Mouse (Mus musculus): Measurements from ENCODE around the gene Gnrhr.

Gnrhr gene

DNA sequence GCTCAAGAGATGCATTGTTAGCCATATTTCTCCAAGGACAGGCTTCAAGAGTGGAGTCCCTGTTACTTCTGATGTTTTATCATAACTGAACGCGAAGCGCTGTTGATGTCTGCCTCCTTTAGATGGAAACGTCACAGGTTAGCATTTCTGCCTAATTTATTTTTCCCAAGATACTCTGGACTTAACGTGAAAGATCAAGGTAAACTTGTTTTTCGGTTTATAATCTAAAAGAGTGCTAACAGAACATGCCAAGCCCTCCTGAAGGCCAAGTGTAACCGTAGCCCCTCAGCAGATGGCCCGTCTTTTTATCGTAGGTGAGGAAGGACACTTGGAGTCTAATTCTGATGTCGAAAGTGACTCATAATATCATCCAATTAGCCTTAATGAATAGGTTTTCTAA, at the start of gene Gnrhr:
Gene Gnrhr, minus strand, starts transcription at position 101 of the 400 bp plus-strand sequence.
- no peak for DNase-seq (ENCODE audit: low spot score in 2 of 2)

- DNase-seq (ENCODE audit: low spot score in 2 of 2): peak in 1 of 2 experiments; percentile 2
Measured at GRCm38 (mm10) chr5:86246559-86246958, 48.9 kb upstream of the Gnrhr start.

DNA sequence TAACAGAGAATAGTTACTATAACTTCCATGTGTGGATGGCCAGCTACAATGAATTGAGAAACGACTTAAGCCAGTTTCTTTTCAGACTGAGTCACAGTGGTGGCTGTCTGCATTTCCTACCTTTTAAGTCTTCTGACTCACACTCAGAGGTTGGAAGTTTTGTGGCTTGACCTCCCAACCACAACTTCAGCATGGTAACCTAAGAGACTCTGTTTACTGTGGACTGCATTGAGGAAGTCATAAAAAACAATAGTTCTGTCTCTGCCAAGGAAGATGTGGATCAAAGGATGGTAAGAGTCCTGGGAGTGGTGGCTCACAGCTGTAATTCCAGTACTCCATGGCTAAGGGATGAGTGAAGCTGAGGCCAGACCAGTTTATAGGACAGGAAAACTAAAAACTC, 47.2 kb upstream of the Gnrhr start:
- no peak for DNase-seq (ENCODE audit: low spot score in 2 of 2)

- DNase-seq (ENCODE audit: low spot score in 2 of 2): no peak
Measured at GRCm38 (mm10) chr5:86244275-86244674, 46.6 kb upstream of the Gnrhr start.

DNA sequence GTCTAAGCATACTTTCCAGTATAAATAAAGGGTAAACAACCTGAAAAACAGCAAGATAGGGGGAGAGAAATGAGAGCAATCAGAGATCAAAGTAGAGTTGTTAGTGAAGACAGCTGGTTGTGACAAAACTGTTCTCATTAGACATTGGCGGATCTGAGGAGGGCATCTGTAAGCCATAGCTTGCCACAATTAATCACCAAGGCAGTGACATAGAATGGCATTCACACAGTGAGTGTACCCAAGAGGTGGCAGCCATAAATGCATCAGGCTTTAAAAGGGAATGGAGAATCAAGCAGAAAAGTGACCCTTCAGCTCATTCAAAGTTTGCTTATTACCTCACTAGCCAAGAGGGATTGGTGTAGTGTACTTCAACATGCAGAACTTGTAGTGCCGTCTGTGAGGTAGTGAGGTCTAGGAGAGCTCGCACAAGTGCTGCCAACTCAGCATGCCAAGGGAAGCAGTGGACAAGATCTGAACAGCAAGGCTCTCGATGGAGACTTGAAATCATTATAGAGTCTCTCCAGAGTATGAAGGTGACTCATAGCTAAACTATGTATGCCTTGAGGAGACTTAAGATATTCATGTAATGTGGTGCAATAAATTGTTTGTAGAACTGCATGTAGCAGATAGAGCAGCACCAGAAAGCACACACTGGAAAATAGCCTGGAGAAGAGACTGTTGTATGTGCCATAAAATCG, 29.6 kb upstream of the Gnrhr start:
- DNase-seq (ENCODE audit: low spot score in 2 of 2): no peak

GRCm38 (mm10) chr5:86191356-86191755, 6.3 kb downstream of the Gnrhr start:
- no peak for DNase-seq (ENCODE audit: low spot score in 2 of 2)

- no peak for DNase-seq (ENCODE audit: low spot score in 2 of 2)
Measured at GRCm38 (mm10) chr5:86190770-86191169, 6.9 kb downstream of the Gnrhr start.

DNA sequence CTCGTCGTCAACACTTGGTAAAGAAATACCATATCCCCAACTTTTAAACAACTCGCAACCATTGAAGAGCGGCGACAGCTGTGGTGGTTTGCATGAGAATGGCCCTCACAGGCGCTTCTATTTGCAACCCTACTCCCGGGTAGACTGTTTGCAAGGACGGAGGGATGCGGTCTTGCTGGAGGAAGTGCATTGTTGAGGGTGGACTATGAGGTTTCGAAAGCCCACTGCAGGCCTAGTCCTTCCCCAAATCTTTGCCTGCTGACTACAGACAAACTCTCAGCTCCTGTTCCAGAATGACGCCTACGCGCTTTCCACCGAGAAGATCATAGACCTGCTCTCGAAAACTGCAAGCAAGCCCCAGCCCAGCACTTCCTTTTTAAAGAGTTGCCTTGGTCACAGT, 7.4 kb downstream of the Gnrhr start:
- no peak for DNase-seq (ENCODE audit: low spot score in 2 of 2)

DNA sequence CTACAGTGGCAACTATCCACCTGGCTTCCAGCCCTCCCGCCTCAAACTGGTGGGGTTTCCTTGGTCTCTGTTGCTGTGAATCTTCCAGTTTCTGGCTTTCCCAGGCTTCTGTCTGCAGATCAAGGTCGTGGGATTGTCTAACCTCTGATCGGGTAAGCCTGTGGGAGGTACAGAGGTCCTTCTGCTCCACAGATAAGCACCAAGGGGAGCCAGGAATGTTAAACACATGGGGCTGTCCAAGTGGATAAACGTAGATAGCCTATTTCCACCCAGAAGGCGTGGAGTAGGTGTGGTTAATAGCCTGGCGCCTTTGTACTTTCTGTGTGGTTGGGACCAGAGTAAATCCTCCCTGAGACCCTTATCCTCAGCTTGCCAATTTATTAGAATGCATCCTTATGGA, 10.3 kb downstream of the Gnrhr start:
- DNase-seq (ENCODE audit: low spot score in 2 of 2): no peak

DNA sequence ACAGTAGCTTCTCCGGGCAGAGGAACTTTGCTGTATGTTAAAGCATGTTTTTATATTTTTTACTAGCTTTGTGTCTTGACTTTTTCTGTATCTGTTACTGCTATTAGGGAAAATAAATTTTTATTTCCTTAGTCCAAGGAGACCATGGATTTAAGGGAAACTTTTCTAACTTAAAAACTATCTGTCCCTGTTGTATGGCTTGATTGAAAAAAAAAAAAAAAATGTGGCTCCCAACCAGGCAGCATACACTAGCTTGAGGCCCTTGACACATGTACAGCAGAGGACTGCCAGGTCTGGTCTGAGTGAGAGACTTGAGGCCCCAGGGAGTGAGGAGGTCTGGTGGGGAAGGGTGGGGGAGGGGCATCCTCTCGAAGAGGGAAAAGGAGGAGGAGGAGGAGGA, 23.9 kb downstream of the Gnrhr start:
- no peak for DNase-seq (ENCODE audit: low spot score in 2 of 2)

DNA sequence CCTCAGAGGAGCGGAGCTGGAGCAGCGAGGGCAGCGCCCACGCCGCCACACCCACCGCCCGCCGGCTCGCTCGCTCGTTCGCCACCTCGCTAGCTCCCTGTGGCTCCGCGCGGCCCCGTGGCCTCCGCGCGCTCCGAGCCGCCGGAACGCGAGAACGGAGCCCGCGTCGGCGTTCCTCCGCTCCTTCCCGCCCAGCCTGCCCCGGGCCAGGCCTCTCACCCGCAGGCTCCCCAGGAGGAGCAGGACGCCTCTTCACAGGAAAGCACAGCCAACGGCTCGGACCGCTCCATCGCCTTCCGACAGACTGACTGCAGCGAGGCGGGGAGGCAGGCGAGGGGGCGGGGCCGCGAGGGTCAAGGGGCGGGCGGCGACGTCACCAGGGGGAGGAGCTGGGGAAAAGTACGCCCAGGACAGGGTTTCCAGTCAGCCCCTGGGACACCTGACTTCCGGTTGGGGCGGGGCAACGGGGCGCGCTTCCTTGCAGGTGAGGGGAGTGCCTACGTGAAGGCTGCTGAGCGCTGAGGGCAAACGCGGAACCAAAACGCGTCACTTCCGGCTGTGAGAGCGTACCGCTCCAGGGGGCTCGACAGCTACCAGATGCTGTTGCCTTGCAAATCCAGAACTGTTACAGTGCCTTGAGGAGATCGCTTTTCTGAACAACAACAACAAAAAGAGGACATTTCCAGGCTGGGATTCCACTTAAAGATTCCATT, 25.1 kb downstream of the Gnrhr start, which contains the start of gene Uba6:
Gene Uba6, minus strand, starts transcription at position 355 of the 713 bp plus-strand sequence.
- peak; percentile 99 for DNase-seq (ENCODE audit: low spot score in 2 of 2)

GRCm38 (mm10) chr5:86172088-86172448, 25.6 kb downstream of the Gnrhr start:
- DNase-seq (ENCODE audit: low spot score in 2 of 2): peak; percentile 13 to 35

Data from right cerebral cortex, postnatal 36 days (tissue).